Mouse (Mus musculus) testis, adult 2 months (tissue): ENCODE measurements at regions not wholly inside any gene's neighbourhood (a gene's known extent, or its start where the extent isn't known, plus 50 kb on each side); places are given as distances from the start of the nearest gene placed in this dataset.

Experiments
- CTCF ChIP-seq: fragments of 200-500 bp; IDR thresholded peaks from 2 replicates; pipeline ENCODE4 v1.5.1; 2012; ENCODE audit warnings: low read depth, mild to moderate bottlenecking, inconsistent platforms, low read length, moderate library complexity; ENCODE audit not compliant: control insufficient read depth, insufficient read depth, insufficient replicate concordance
- POLR2A ChIP-seq: fragments of 200-500 bp; IDR thresholded peaks from 2 replicates; pipeline ENCODE4 v1.6.1; 2012; ENCODE audit warnings: low read depth, mild to moderate bottlenecking, inconsistent platforms, low read length, moderate library complexity; ENCODE audit not compliant: control insufficient read depth

- TF ChIP-seq CTCF (no peak), POLR2A (no peak)
Observed at GRCm38 (mm10) chr9:30234501-30235163, 192.3 kb upstream of the Snx19 start.
